Mouse (Mus musculus): ENCODE measurements around the gene Vmn1r16. TPM values are rescaled to one million over a fixed set of nuclear protein-coding genes. Genes with fewer than 3 reads are reported as not detected.
"Not testable (repeated sequence)": the region's sequence is repeated elsewhere in the genome, so short reads cannot be mapped to it uniquely, and the experiment has no call there.

The Vmn1r16 gene
- not detected in 2 replicates for polyA plus RNA-seq (2012; rRNA removed)

- Histone ChIP-seq H3K4me3 (ENCODE audit: insufficient read depth, low read length) (no peak within 1 kb of the TSS), H3K27ac (ENCODE audit: insufficient read depth, low read length) (no peak within 1 kb of the TSS), H3K4me1 (ENCODE audit: control insufficient read depth, insufficient read depth, low read length) (no peaks in the 10 kb centered on the region)
- TF ChIP-seq POLR2A (IDR thresholded peaks at IDR 0.05; ENCODE audit: extremely low read depth, insufficient read depth, low read length), result no peak
- no peak for TF ChIP-seq CTCF (IDR thresholded peaks at IDR 0.05; ENCODE audit: extremely low read depth, insufficient read depth, low read length)
Observed at GRCm38 (mm10) chr6:57329394-57329793, at the start of gene Vmn1r16. Gene Vmn1r16, minus strand, starts transcription at chr6:57329494.

- no peaks in the 10 kb centered on the region for H3K4me1 ChIP-seq (ENCODE audit: control insufficient read depth, insufficient read depth, low read length)
- no peak overlapping the region for H3K27ac ChIP-seq (ENCODE audit: insufficient read depth, low read length)
- TF ChIP-seq CTCF (IDR thresholded peaks at IDR 0.05; ENCODE audit: extremely low read depth, insufficient read depth, low read length) (no peak), POLR2A (IDR thresholded peaks at IDR 0.05; ENCODE audit: extremely low read depth, insufficient read depth, low read length) (no peak)
- H3K4me3 ChIP-seq (ENCODE audit: insufficient read depth, low read length), result no peak overlapping the region
Observed at GRCm38 (mm10) chr6:57367496-57367895, 38.2 kb upstream of the Vmn1r16 start.

GRCm38 (mm10) chr6:57365866-57366265 is 36.6 kb upstream of the Vmn1r16 start:
- H3K27ac ChIP-seq (ENCODE audit: insufficient read depth, low read length); H3K4me3 ChIP-seq (ENCODE audit: insufficient read depth, low read length); H3K4me1 ChIP-seq (ENCODE audit: control insufficient read depth, insufficient read depth, low read length): not testable (repeated sequence)

DNA sequence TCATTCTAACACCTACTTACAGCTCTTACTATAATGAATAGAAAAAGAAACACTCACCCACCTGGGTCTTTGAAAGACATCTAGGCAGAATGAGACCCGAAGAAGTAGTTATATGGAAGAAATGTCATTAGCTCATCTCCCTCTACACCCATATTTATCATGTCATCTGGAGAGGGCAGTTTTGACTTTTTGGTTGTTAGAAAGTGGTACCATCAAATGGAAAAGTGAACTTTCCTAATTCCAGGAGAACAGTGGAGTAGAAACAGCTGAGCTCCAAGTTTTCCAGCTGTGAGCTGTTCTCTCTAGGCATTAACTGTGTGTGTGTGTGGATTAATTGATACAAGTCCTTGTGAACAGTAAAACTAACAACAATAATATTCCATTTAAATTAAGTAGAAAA is 34.3 kb upstream of the Vmn1r16 start, which contains the start of gene Vmn1r17:
Vmn1r17 (minus strand) TSS at position 101 of the 400 bp plus-strand sequence.
- Histone ChIP-seq H3K4me3 (ENCODE audit: insufficient read depth, low read length) (no peak within 1 kb of the TSS), H3K4me1 (ENCODE audit: control insufficient read depth, insufficient read depth, low read length) (no peaks in the 10 kb centered on the region), H3K27ac (ENCODE audit: insufficient read depth, low read length) (no peak within 1 kb of the TSS)
- no peak for TF ChIP-seq CTCF (IDR thresholded peaks at IDR 0.05; ENCODE audit: extremely low read depth, insufficient read depth, low read length)
- TF ChIP-seq POLR2A (IDR thresholded peaks at IDR 0.05; ENCODE audit: extremely low read depth, insufficient read depth, low read length), result no peak

DNA sequence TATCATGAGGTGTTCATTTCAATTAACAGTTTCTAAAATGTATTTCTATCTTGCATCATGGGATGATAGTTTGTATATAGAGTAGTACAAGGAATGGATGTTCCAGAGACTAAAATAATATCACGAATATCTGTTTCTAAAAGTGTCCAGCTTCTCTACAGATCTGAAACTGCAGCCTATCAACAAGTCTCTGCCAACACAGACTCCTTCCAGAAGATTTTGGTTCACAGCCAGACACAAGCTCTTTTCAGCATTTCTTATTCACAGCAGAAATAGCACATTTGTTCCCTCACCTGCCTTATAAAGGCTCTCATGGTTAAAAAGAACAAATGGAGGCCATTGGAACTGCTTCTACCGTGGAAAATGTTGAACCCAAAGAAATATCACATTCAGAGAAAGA is 27.6 kb upstream of the Vmn1r16 start:
- TF ChIP-seq CTCF (IDR thresholded peaks at IDR 0.05; ENCODE audit: extremely low read depth, insufficient read depth, low read length), result no peak
- TF ChIP-seq POLR2A (IDR thresholded peaks at IDR 0.05; ENCODE audit: extremely low read depth, insufficient read depth, low read length), result no peak
- no peak overlapping the region for H3K4me3 ChIP-seq (ENCODE audit: insufficient read depth, low read length)
- no peaks in the 10 kb centered on the region for H3K4me1 ChIP-seq (ENCODE audit: control insufficient read depth, insufficient read depth, low read length)
- no peak overlapping the region for H3K27ac ChIP-seq (ENCODE audit: insufficient read depth, low read length)

GRCm38 (mm10) chr6:57326176-57326575 is 3.1 kb downstream of the Vmn1r16 start:
- Histone ChIP-seq H3K4me1 (ENCODE audit: control insufficient read depth, insufficient read depth, low read length) (no peaks in the 10 kb centered on the region), H3K4me3 (ENCODE audit: insufficient read depth, low read length) (no peak overlapping the region), H3K27ac (ENCODE audit: insufficient read depth, low read length) (no peak overlapping the region)
- no peak for TF ChIP-seq POLR2A (IDR thresholded peaks at IDR 0.05; ENCODE audit: extremely low read depth, insufficient read depth, low read length)
- no peak for TF ChIP-seq CTCF (IDR thresholded peaks at IDR 0.05; ENCODE audit: extremely low read depth, insufficient read depth, low read length)

DNA sequence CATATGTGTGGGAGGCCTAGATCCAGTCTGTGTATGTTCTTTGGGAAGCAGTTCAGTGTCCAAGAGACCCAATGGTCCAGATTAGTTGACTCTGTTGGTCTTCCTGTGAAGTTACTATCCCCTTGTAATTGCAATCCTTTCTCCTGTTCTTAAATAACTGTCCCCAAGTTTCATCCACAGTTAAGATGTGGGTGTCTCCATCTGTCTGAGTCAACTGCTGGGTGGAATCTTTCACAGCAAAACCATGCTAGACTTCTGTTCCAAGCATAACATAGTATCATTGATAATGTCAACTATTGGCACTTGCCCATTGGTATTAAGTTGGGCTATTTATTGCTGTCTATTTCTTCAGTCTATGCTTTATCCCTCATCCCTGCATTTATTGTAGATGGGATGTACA is 50.3 kb downstream of the Vmn1r16 start:
- Histone ChIP-seq H3K4me3 (ENCODE audit: insufficient read depth, low read length) (no peak overlapping the region), H3K4me1 (ENCODE audit: control insufficient read depth, insufficient read depth, low read length) (no peaks in the 10 kb centered on the region), H3K27ac (ENCODE audit: insufficient read depth, low read length) (no peak overlapping the region)
- TF ChIP-seq CTCF (IDR thresholded peaks at IDR 0.05; ENCODE audit: extremely low read depth, insufficient read depth, low read length) (no peak), POLR2A (IDR thresholded peaks at IDR 0.05; ENCODE audit: extremely low read depth, insufficient read depth, low read length) (no peak)

GRCm38 (mm10) chr6:57272517-57272916 is 56.8 kb downstream of the Vmn1r16 start:
- H3K4me1 ChIP-seq (ENCODE audit: control insufficient read depth, insufficient read depth, low read length), result no peaks in the 10 kb centered on the region
- H3K27ac ChIP-seq (ENCODE audit: insufficient read depth, low read length), result no peak overlapping the region
- no peak for TF ChIP-seq CTCF (IDR thresholded peaks at IDR 0.05; ENCODE audit: extremely low read depth, insufficient read depth, low read length)
- TF ChIP-seq POLR2A (IDR thresholded peaks at IDR 0.05; ENCODE audit: extremely low read depth, insufficient read depth, low read length), result no peak
- no peak overlapping the region for H3K4me3 ChIP-seq (ENCODE audit: insufficient read depth, low read length)

DNA sequence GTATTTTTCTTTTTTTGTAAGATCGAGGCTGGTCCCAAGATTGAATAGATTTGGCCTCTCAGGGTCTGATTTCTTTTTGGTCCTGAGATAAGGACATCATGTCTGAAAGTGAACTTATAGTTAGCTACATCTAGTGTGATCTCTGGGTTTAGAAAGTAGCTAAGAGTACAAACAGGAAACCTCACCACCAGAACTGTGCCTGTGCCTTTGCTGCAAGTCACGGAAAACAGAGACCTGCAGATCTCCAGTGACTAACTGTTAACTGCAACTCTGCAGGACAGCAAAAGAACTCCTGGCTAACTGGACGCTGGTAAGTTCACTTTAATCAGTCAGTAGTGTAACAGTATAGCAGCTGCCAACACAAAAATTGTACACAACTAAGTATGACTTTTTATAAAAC is 57.4 kb downstream of the Vmn1r16 start:
- TF ChIP-seq CTCF (IDR thresholded peaks at IDR 0.05; ENCODE audit: extremely low read depth, insufficient read depth, low read length) (no peak), POLR2A (IDR thresholded peaks at IDR 0.05; ENCODE audit: extremely low read depth, insufficient read depth, low read length) (no peak)
- H3K27ac ChIP-seq (ENCODE audit: insufficient read depth, low read length), result no peak overlapping the region
- no peaks in the 10 kb centered on the region for H3K4me1 ChIP-seq (ENCODE audit: control insufficient read depth, insufficient read depth, low read length)
- H3K4me3 ChIP-seq (ENCODE audit: insufficient read depth, low read length), result no peak overlapping the region

Other genes starting within 250 kb of the Vmn1r16 start
- gene Vmn1r10, start 220.0 kb downstream of the Vmn1r16 start, polyA plus RNA-seq (2012; rRNA removed), result not detected in 2 replicates
- not detected in 2 replicates for gene Vmn1r11, start 196.0 kb downstream of the Vmn1r16 start, polyA plus RNA-seq (2012; rRNA removed)
- gene Vmn1r12, start 172.6 kb downstream of the Vmn1r16 start, polyA plus RNA-seq (2012; rRNA removed), result not detected in 2 replicates
- not detected in 2 replicates for gene Vmn1r13, start 126.2 kb downstream of the Vmn1r16 start, polyA plus RNA-seq (2012; rRNA removed)
- gene Vmn1r14, start 97.8 kb downstream of the Vmn1r16 start, polyA plus RNA-seq (2012; rRNA removed), result not detected in 2 replicates
- not detected in 2 replicates for gene Vmn1r15, start 71.5 kb downstream of the Vmn1r16 start, polyA plus RNA-seq (2012; rRNA removed)
- not detected in 2 replicates for gene Vmn1r17, start 34.2 kb upstream of the Vmn1r16 start, polyA plus RNA-seq (2012; rRNA removed)
- not detected in 2 replicates for gene Vmn1r18, start 66.3 kb upstream of the Vmn1r16 start, polyA plus RNA-seq (2012; rRNA removed)
- not detected in 2 replicates for gene Vmn1r19, start 74.3 kb upstream of the Vmn1r16 start, polyA plus RNA-seq (2012; rRNA removed)
- gene Vmn1r20, start 99.4 kb upstream of the Vmn1r16 start, polyA plus RNA-seq (2012; rRNA removed), result not detected in 2 replicates
- gene Ppm1k, start 206.0 kb upstream of the Vmn1r16 start, polyA plus RNA-seq (2012; rRNA removed), result 39.6 and 40.7 TPM in 2 replicates

Measured in cortical plate, adult 2 months (tissue).